Mouse (Mus musculus) liver, postnatal 0 days (tissue): ENCODE measurements around the gene Kcna4.

Experiments
- CTCF ChIP-seq: sonication (generic); IDR thresholded peaks from 2 replicates; pipeline ENCODE4 v1.5.1; 2016; ENCODE audit warnings: antibody characterized with exemption, low read depth
- EP300 ChIP-seq: IDR thresholded peaks from 2 replicates; pipeline ENCODE4 v1.6.1; 2016; ENCODE audit warnings: antibody characterized with exemption, low read depth, mild to moderate bottlenecking

- TF ChIP-seq CTCF = no peak
- TF ChIP-seq EP300 = no peak
These were observed 28.2 kb downstream of the Kcna4 start for GRCm38 (mm10) chr2:107318636-107319035.
